Mouse (Mus musculus) brain, embryonic 14.5 days (tissue): ENCODE results near the gene Vopp1. TPM values are rescaled to one million over a fixed set of nuclear protein-coding genes. Genes with fewer than 3 reads are reported as not detected.

Experiments
- DNase-seq: peaks from one replicate; pipeline ENCODE4 v3.0.0-alpha.2; 2011; ENCODE audit warnings: low read depth
- CTCF ChIP-seq: fragments of 200-500 bp; IDR thresholded peaks from 2 replicates; pipeline ENCODE4 v1.5.1; 2012; ENCODE audit warnings: inconsistent platforms, mild to moderate bottlenecking, moderate library complexity, borderline replicate concordance; ENCODE audit not compliant: insufficient read depth, insufficient read length; ENCODE audit errors: extremely low read depth
- POLR2A ChIP-seq: fragments of 200-500 bp; IDR thresholded peaks from 2 replicates; pipeline ENCODE4 v1.6.1; 2012; ENCODE audit warnings: mild to moderate bottlenecking, inconsistent platforms, borderline replicate concordance; ENCODE audit not compliant: poor library complexity, insufficient read depth, insufficient read length, severe bottlenecking; ENCODE audit errors: extremely low read depth
- polyA plus RNA-seq: library from polyadenylated mRNA; depleted of rRNA; stranded (reverse); fragments of >200 nt; gene quantifications from 2 replicates; pipeline ENCODE4 v1.2.3, GENCODE M21; 2012; rRNA removed

Gene Vopp1
- polyA plus RNA-seq, 1 experiment: 160 TPM

GRCm38 (mm10) chr6:57684156-57684555, 140.8 kb downstream of the Vopp1 start:
- TF ChIP-seq CTCF: no peak
- no peak for TF ChIP-seq POLR2A

More at GRCm38 (mm10) chr6:57684156-57684555, 140.8 kb downstream of the Vopp1 start:
- no peak for DNase-seq

Other genes starting within 250 kb of the Vopp1 start
- gene Herc6, start 244.2 kb downstream of the Vopp1 start, polyA plus RNA-seq: 0.78 and 0.96 TPM in 2 replicates
- 10.0 and 10.2 TPM in 2 replicates for gene Pyurf, start 133.1 kb downstream of the Vopp1 start, polyA plus RNA-seq
- gene Lancl2, start 122.6 kb downstream of the Vopp1 start, polyA plus RNA-seq: 48.2 and 66.5 TPM in 2 replicates
- gene Vmn1r21, start 25.2 kb upstream of the Vopp1 start, polyA plus RNA-seq: not detected in 2 replicates
- not detected in 2 replicates for gene Vmn1r22, start 82.9 kb upstream of the Vopp1 start, polyA plus RNA-seq
- gene Vmn1r23, start 101.7 kb upstream of the Vopp1 start, polyA plus RNA-seq: not detected in 2 replicates
- not detected in 2 replicates for gene Vmn1r24, start 136.3 kb upstream of the Vopp1 start, polyA plus RNA-seq
- gene Vmn1r25, start 155.7 kb upstream of the Vopp1 start, polyA plus RNA-seq: not detected in 2 replicates
- gene Vmn1r26, start 190.0 kb upstream of the Vopp1 start, polyA plus RNA-seq: not detected in 2 replicates